Mouse (Mus musculus) erythroblast, embryonic 14.5 days (primary cell): ENCODE results near the gene Alkbh3.

Source experiments
- GATA1 ChIP-seq: IDR thresholded peaks from 2 replicates; pipeline ENCODE4 v1.6.1; 2012; ENCODE audit warnings: low read length, inconsistent platforms, mixed read lengths
- TAL1 ChIP-seq: IDR thresholded peaks from 3 replicates; pipeline ENCODE4 v1.6.1; 2012; ENCODE audit warnings: low read length, inconsistent platforms, mixed read lengths

- no peak for TF ChIP-seq GATA1
- TF ChIP-seq TAL1 = no peak
Observed at GRCm38 (mm10) chr2:94002331-94002730, 8.3 kb downstream of the Alkbh3 start.
